Comparison of ENCODE assay signal across 10 mouse cellular contexts in the genomic region with DNA sequence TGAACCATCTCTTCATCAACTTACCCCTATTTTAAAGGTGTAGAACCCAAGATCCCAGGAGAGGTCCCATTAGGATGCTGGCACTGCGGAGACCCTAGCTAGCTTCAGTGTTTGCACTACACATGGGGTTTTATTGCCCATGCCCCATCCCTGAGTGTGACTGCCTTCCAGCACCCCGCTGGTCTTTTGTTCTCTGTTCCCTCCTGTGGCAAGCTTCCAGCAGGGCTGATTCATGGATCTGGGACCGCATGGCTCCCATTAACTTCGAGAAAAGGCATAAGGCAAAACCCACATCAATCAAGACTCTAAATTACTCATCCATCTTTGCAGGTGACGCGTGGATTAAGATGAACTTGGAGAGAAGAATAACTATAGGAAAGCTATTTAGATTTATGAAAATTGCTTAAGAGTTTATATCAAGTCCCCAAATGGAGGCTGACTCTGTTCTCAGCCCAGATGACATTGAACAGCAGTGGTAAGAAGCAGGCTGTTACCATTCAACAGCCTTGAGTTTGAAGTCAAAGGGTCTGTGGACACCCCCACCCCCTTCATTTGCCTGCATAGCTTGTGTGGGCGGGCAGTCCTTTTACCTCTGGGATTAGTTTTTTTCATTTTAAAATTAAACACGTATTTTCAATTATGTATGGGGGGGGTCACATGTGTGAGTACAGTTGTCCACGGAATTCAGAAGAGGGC.
DNase-seq lines count a peak whose midpoint lies in the region; ATAC-seq lines count a peak whose summit lies in the region.
"Had no signal": no experiment of that assay in that cellular context is flagged by ENCODE, and none has a peak within 500 bp of the region (broad histone marks: within the 10 kb centered on the region; RNA-seq: fewer than 3 reads in every experiment).

No protein-coding gene starts in this region.

- no peak overlapping the region for H3K9ac ChIP-seq in hindbrain, embryonic 13.5 days
- H3K9ac ChIP-seq in hindbrain, embryonic 11.5 days (ENCODE audit: low read depth, low read length) = no peak overlapping the region
- H3K9ac ChIP-seq: lung, embryonic 15.5 days had no signal

- ATAC-seq in hindbrain, embryonic 13.5 days (ENCODE audit: low FRiP score) = peak; percentile 70
- no peak for ATAC-seq in hindbrain, embryonic 11.5 days (ENCODE audit: low FRiP score)

- DNase-seq in adrenal gland, adult (ENCODE audit: inconsistent age in 2 of 2, low spot score in 1 of 2) = peak; percentile 41 to 46
- DNase-seq in adrenal gland, adult 8-10 months = no peak
- DNase-seq in hindbrain, embryonic 11.5 days (ENCODE audit: low spot score) = no peak
- DNase-seq in adrenal gland, postnatal 14 days = peak; percentile 30
- DNase-seq in layer of hippocampus, postnatal 10 days (ENCODE audit: low spot score in 2 of 2) = peak; percentile 17 to 34
- no peak for DNase-seq in kidney, adult 11 months
- DNase-seq in heart, adult 18-20 months = no peak
- DNase-seq: gastrocnemius, adult 2 months had no signal

- no peaks in the 10 kb centered on the region for H3K36me3 ChIP-seq in hindbrain, embryonic 13.5 days
- no peaks in the 10 kb centered on the region for H3K36me3 ChIP-seq in hindbrain, embryonic 11.5 days (ENCODE audit: control insufficient read depth, insufficient read depth, low read length)
- H3K36me3 ChIP-seq: lung, embryonic 15.5 days had no signal

- no peak overlapping the region for H3K4me2 ChIP-seq in hindbrain, embryonic 13.5 days
- no peak overlapping the region for H3K4me2 ChIP-seq in hindbrain, embryonic 11.5 days (replicated peaks; ENCODE audit: low read depth, low read length)
- H3K4me2 ChIP-seq: lung, embryonic 15.5 days had no signal

- no peaks in the 10 kb centered on the region for H3K9me3 ChIP-seq in hindbrain, embryonic 13.5 days
- no peaks in the 10 kb centered on the region for H3K9me3 ChIP-seq in hindbrain, embryonic 11.5 days (ENCODE audit: control insufficient read depth, low read length)
- H3K9me3 ChIP-seq: lung, embryonic 15.5 days had no signal

- H3K27ac ChIP-seq in hindbrain, embryonic 13.5 days = no peak overlapping the region; the same call in 1 of the 2 replicates
- H3K27ac ChIP-seq in hindbrain, embryonic 11.5 days (ENCODE audit: low read depth, low read length) = no peak overlapping the region
- H3K27ac ChIP-seq: gastrocnemius, adult 2 months; lung, embryonic 15.5 days had no signal

- 33% methylated on average over 9 of the region's 9 CpGs for WGBS in hindbrain, embryonic 13.5 days
- 49% methylated on average over 9 of the region's 9 CpGs for WGBS in hindbrain, embryonic 11.5 days

- no peaks in the 10 kb centered on the region for H3K27me3 ChIP-seq in hindbrain, embryonic 13.5 days
- H3K27me3 ChIP-seq in hindbrain, embryonic 11.5 days (ENCODE audit: control insufficient read depth, insufficient read depth, low read length) = no peaks in the 10 kb centered on the region
- H3K27me3 ChIP-seq: lung, embryonic 15.5 days had no signal

- peaks cover 25% of the 10 kb centered on the region for H3K4me1 ChIP-seq in hindbrain, embryonic 13.5 days (replicated peaks)
- no peaks in the 10 kb centered on the region for H3K4me1 ChIP-seq in hindbrain, embryonic 11.5 days (replicated peaks; ENCODE audit: control insufficient read depth, insufficient read depth, low read length)
- H3K4me1 ChIP-seq: lung, embryonic 15.5 days had no signal

- H3K4me3 ChIP-seq in hindbrain, embryonic 13.5 days = no peak overlapping the region
- no peak overlapping the region for H3K4me3 ChIP-seq in hindbrain, embryonic 11.5 days (ENCODE audit: low read depth, low read length)
- H3K4me3 ChIP-seq: gastrocnemius, adult 2 months; lung, embryonic 15.5 days had no signal

Comparison
In these comparisons a context has a peak if more than half of its experiments do, and no peak if none do; other contexts are left out.
1. DNase-seq: peak in adrenal gland, adult (2 of 2), adrenal gland, postnatal 14 days (single experiment) and layer of hippocampus, postnatal 10 days (2 of 2); none in adrenal gland, adult 8-10 months (single experiment), hindbrain, embryonic 11.5 days (single experiment), kidney, adult 11 months (single experiment) and heart, adult 18-20 months (0 of 2).